Mouse (Mus musculus): Measurements from ENCODE around the gene Git2. TPM values are rescaled to one million over a fixed set of nuclear protein-coding genes. Genes with fewer than 3 reads are reported as not detected.

Gene Git2
- polyA plus RNA-seq, 1 experiment from 2014 or later: 46.1 TPM

GRCm38 (mm10) chr5:114809181-114809756, 34.0 kb upstream of the Git2 start:
- DNase-seq (ENCODE audit: low spot score) (no peak), ATAC-seq (replicated peaks; ENCODE audit: low FRiP score) (no peak)
- WGBS: 77% methylated on average over 10 of the region's 10 CpGs
- peaks cover 50% of the 10 kb centered on the region for H3K4me1 ChIP-seq (replicated peaks; ENCODE audit: control insufficient read depth, insufficient read depth, low read length)
- no peak overlapping the region for H3K4me2 ChIP-seq
- no peaks in the 10 kb centered on the region for H3K9me3 ChIP-seq (ENCODE audit: control insufficient read depth, low read length)
- H3K27ac ChIP-seq (ENCODE audit: low read depth, low read length): peak overlapping the region; percentile 0; the same call in 1 of the 2 replicates
- no peaks in the 10 kb centered on the region for H3K27me3 ChIP-seq (replicated peaks; ENCODE audit: control insufficient read depth, insufficient read depth, low read length)
- H3K36me3 ChIP-seq (ENCODE audit: control insufficient read depth, insufficient read depth, low read length): peaks cover 9% of the 10 kb centered on the region
- H3K9ac ChIP-seq (ENCODE audit: low read depth, low read length): no peak overlapping the region
- no peak overlapping the region for H3K4me3 ChIP-seq (ENCODE audit: low read depth, low read length)

DNA sequence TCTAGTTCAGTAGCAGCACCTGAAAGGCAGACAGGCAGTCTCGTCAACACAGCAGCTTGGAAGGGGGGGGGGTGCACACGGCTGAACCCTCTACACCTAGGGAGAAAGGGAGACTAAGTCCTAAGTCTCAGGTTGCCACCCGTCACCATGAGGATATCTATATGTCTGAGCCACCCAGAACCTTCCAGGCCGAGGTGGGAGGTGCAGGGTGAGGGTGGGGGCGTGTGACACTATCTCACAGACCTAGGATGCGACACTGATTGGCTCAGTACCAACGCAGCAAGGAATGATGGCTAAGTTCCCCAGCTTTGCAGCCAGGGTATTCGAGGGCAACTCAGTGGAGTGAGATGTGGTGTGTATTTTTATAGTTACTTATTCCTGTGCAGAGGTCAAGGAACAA, 33.1 kb upstream of the Git2 start:
- Histone ChIP-seq H3K4me3 (ENCODE audit: low read depth, low read length) (no peak overlapping the region), H3K9ac (ENCODE audit: low read depth, low read length) (no peak overlapping the region), H3K9me3 (ENCODE audit: control insufficient read depth, low read length) (no peaks in the 10 kb centered on the region), H3K36me3 (ENCODE audit: control insufficient read depth, insufficient read depth, low read length) (peaks cover 17% of the 10 kb centered on the region), H3K4me1 (replicated peaks; ENCODE audit: control insufficient read depth, insufficient read depth, low read length) (peaks cover 50% of the 10 kb centered on the region), H3K27ac (ENCODE audit: low read depth, low read length) (peak overlapping the region; percentile 94), H3K4me2 (peak overlapping the region; percentile 58), H3K27me3 (replicated peaks; ENCODE audit: control insufficient read depth, insufficient read depth, low read length) (no peaks in the 10 kb centered on the region)
- WGBS: 52% methylated on average over 8 of the region's 8 CpGs
- DNase-seq (ENCODE audit: low spot score): no peak
- peak; percentile 58 for ATAC-seq (replicated peaks; ENCODE audit: low FRiP score)

DNA sequence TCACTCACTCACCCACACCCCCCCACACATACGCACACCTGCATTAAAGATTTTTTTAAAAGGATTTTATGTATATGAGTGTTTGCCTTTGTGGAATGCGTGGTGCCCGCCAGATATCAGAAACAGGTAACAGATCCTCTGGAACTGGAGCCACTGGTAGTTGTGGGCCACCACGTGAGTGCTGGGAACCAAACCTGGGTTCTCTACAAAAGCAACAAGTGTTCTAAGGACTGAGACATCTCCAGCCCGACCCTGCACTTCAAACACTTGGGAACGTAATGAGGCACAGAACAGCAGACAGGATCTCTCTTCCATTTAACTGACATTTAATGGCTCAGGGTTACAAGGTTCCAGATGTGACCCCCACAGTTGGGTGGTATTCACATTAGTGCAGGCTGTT, 32.6 kb upstream of the Git2 start:
- Histone ChIP-seq H3K4me1 (replicated peaks; ENCODE audit: control insufficient read depth, insufficient read depth, low read length) (peaks cover 50% of the 10 kb centered on the region), H3K27ac (ENCODE audit: low read depth, low read length) (peak overlapping the region; percentile 94), H3K27me3 (replicated peaks; ENCODE audit: control insufficient read depth, insufficient read depth, low read length) (no peaks in the 10 kb centered on the region), H3K4me2 (peak overlapping the region; percentile 58), H3K4me3 (ENCODE audit: low read depth, low read length) (no peak overlapping the region), H3K9me3 (ENCODE audit: control insufficient read depth, low read length) (no peaks in the 10 kb centered on the region), H3K36me3 (ENCODE audit: control insufficient read depth, insufficient read depth, low read length) (peaks cover 21% of the 10 kb centered on the region), H3K9ac (ENCODE audit: low read depth, low read length) (peak overlapping the region; percentile 50)
- 58% methylated on average over 6 of the region's 6 CpGs for WGBS
- ATAC-seq (replicated peaks; ENCODE audit: low FRiP score) (peak; percentile 2; the same call in 1 of the 2 replicates), DNase-seq (ENCODE audit: low spot score) (no peak)

GRCm38 (mm10) chr5:114807468-114807867, 32.2 kb upstream of the Git2 start:
- H3K4me3 ChIP-seq (ENCODE audit: low read depth, low read length): 0 out of 2 replicates have a peak overlapping the region, but pooled peaks have one; percentile 25
- H3K9me3 ChIP-seq (ENCODE audit: control insufficient read depth, low read length): no peaks in the 10 kb centered on the region
- peaks cover 22% of the 10 kb centered on the region for H3K36me3 ChIP-seq (ENCODE audit: control insufficient read depth, insufficient read depth, low read length)
- H3K4me1 ChIP-seq (replicated peaks; ENCODE audit: control insufficient read depth, insufficient read depth, low read length): peaks cover 50% of the 10 kb centered on the region
- peak overlapping the region; percentile 55 for H3K9ac ChIP-seq (ENCODE audit: low read depth, low read length)
- ATAC-seq (replicated peaks; ENCODE audit: low FRiP score) (peak; percentile 90), DNase-seq (ENCODE audit: low spot score) (no peak)
- H3K4me2 ChIP-seq: peak overlapping the region; percentile 58
- no peaks in the 10 kb centered on the region for H3K27me3 ChIP-seq (replicated peaks; ENCODE audit: control insufficient read depth, insufficient read depth, low read length)
- H3K27ac ChIP-seq (ENCODE audit: low read depth, low read length): peak overlapping the region; percentile 94
- WGBS: 22% methylated on average over 8 of the region's 8 CpGs

- WGBS: 33% methylated on average over 9 of the region's 9 CpGs
- ATAC-seq (replicated peaks; ENCODE audit: low FRiP score): peak; percentile 65
- H3K36me3 ChIP-seq (ENCODE audit: control insufficient read depth, insufficient read depth, low read length): peaks cover 22% of the 10 kb centered on the region
- H3K27ac ChIP-seq (ENCODE audit: low read depth, low read length): peak overlapping the region; percentile 94
- H3K4me2 ChIP-seq: peak overlapping the region; percentile 58
- H3K27me3 ChIP-seq (replicated peaks; ENCODE audit: control insufficient read depth, insufficient read depth, low read length): no peaks in the 10 kb centered on the region
- no peaks in the 10 kb centered on the region for H3K9me3 ChIP-seq (ENCODE audit: control insufficient read depth, low read length)
- DNase-seq (ENCODE audit: low spot score): no peak
- H3K4me1 ChIP-seq (replicated peaks; ENCODE audit: control insufficient read depth, insufficient read depth, low read length): peaks cover 50% of the 10 kb centered on the region
- 0 out of 2 replicates have a peak overlapping the region, but pooled peaks have one; percentile 25 for H3K4me3 ChIP-seq (ENCODE audit: low read depth, low read length)
- H3K9ac ChIP-seq (ENCODE audit: low read depth, low read length): peak overlapping the region; percentile 55
Measured at GRCm38 (mm10) chr5:114807063-114807462, 31.7 kb upstream of the Git2 start.

GRCm38 (mm10) chr5:114806636-114807035, 31.3 kb upstream of the Git2 start:
- H3K4me3 ChIP-seq (ENCODE audit: low read depth, low read length): no peak overlapping the region
- ATAC-seq (replicated peaks; ENCODE audit: low FRiP score) (no peak), DNase-seq (ENCODE audit: low spot score) (no peak)
- peak overlapping the region; percentile 58 for H3K4me2 ChIP-seq
- H3K4me1 ChIP-seq (replicated peaks; ENCODE audit: control insufficient read depth, insufficient read depth, low read length): peaks cover 51% of the 10 kb centered on the region
- WGBS: 70% methylated on average over 8 of the region's 8 CpGs
- H3K9ac ChIP-seq (ENCODE audit: low read depth, low read length): peak overlapping the region; percentile 55
- H3K9me3 ChIP-seq (ENCODE audit: control insufficient read depth, low read length): no peaks in the 10 kb centered on the region
- peak overlapping the region; percentile 94 for H3K27ac ChIP-seq (ENCODE audit: low read depth, low read length)
- H3K36me3 ChIP-seq (ENCODE audit: control insufficient read depth, insufficient read depth, low read length): peaks cover 25% of the 10 kb centered on the region
- no peaks in the 10 kb centered on the region for H3K27me3 ChIP-seq (replicated peaks; ENCODE audit: control insufficient read depth, insufficient read depth, low read length)

GRCm38 (mm10) chr5:114805436-114806350, 30.4 kb upstream of the Git2 start:
- Histone ChIP-seq H3K4me2 (peak overlapping the region; percentile 26), H3K27ac (ENCODE audit: low read depth, low read length) (peak overlapping the region; percentile 94), H3K4me1 (replicated peaks; ENCODE audit: control insufficient read depth, insufficient read depth, low read length) (peaks cover 54% of the 10 kb centered on the region), H3K27me3 (replicated peaks; ENCODE audit: control insufficient read depth, insufficient read depth, low read length) (no peaks in the 10 kb centered on the region), H3K9ac (ENCODE audit: low read depth, low read length) (no peak overlapping the region), H3K4me3 (ENCODE audit: low read depth, low read length) (no peak overlapping the region), H3K36me3 (ENCODE audit: control insufficient read depth, insufficient read depth, low read length) (peaks cover 26% of the 10 kb centered on the region), H3K9me3 (ENCODE audit: control insufficient read depth, low read length) (no peaks in the 10 kb centered on the region)
- WGBS: 65% methylated on average over 15 of the region's 15 CpGs
- ATAC-seq (replicated peaks; ENCODE audit: low FRiP score) (no peak), DNase-seq (ENCODE audit: low spot score) (no peak)

DNA sequence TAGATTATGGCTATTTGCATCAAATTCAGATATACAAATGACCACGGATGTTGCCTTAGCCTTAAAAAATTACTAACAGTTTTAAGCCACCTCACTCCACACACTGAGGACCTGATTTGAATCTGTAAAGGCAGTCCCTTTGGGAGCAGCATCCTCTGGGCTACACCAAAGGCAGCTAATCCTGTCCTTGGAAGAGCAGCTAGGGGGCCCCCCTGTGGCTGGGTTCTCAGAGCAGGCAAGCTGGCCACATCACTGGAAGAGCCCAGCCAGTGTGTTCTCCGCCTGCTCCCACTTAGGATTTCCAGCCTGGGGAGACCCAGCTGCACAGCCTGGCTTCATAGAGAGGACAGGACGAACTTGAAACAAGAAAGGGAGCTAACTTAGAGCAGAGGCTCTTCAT, 29.6 kb upstream of the Git2 start:
- no peaks in the 10 kb centered on the region for H3K27me3 ChIP-seq (replicated peaks; ENCODE audit: control insufficient read depth, insufficient read depth, low read length)
- H3K36me3 ChIP-seq (ENCODE audit: control insufficient read depth, insufficient read depth, low read length): peaks cover 30% of the 10 kb centered on the region
- WGBS: 58% methylated on average over 3 of the region's 3 CpGs
- H3K4me3 ChIP-seq (ENCODE audit: low read depth, low read length): no peak overlapping the region
- H3K9ac ChIP-seq (ENCODE audit: low read depth, low read length): no peak overlapping the region
- no peak overlapping the region for H3K4me2 ChIP-seq
- DNase-seq (ENCODE audit: low spot score) (no peak), ATAC-seq (replicated peaks; ENCODE audit: low FRiP score) (no peak)
- no peaks in the 10 kb centered on the region for H3K9me3 ChIP-seq (ENCODE audit: control insufficient read depth, low read length)
- H3K27ac ChIP-seq (ENCODE audit: low read depth, low read length): no peak overlapping the region
- peaks cover 51% of the 10 kb centered on the region for H3K4me1 ChIP-seq (replicated peaks; ENCODE audit: control insufficient read depth, insufficient read depth, low read length)
